In the genomic region with DNA sequence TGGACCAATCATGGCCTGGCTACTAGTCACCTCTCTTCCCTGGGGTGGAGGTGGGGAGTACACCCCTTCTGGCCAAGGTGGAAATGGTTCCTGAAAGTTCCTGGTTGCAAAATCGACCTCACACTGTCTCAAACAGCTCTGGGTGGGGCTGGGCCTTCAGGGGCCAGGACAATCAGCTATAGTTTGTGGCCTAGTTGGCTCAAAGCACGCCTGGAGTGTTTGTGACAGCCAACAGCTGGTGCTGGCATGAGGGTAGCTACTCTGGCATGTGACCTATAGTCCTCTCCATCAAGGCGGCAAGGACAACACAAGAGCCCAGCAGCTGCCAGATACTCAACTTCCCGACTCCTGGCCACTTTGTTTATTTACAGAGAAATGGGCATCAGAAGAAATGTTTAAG, we compare ENCODE assay signal across 16 mouse cellular contexts.
DNase-seq lines count a peak whose midpoint lies in the region; ATAC-seq and TF ChIP-seq lines count a peak whose summit lies in the region.
"Had no signal": no experiment of that assay in that cellular context is flagged by ENCODE, and none has a peak within 500 bp of the region (broad histone marks: within the 10 kb centered on the region; RNA-seq: fewer than 3 reads in every experiment).

No protein-coding gene starts in this region.

- H3K4me2 ChIP-seq in lung, embryonic 15.5 days = no peak overlapping the region
- H3K4me2 ChIP-seq: forebrain, embryonic 13.5 days; heart, embryonic 13.5 days; midbrain, embryonic 13.5 days had no signal

- peak; percentile 65; the same call in 1 of the 2 replicates for TF ChIP-seq EP300 in heart, adult 2 months (IDR thresholded peaks at IDR 0.05; ENCODE audit: insufficient read depth, low read depth, low read length)

- no peak overlapping the region for H3K4me3 ChIP-seq in heart, adult 2 months
- H3K4me3 ChIP-seq in lung, embryonic 15.5 days = no peak overlapping the region
- H3K4me3 ChIP-seq: forebrain, embryonic 13.5 days; heart, embryonic 13.5 days; hindbrain, embryonic 10.5 days; midbrain, embryonic 13.5 days had no signal

- no peak overlapping the region for H3K27ac ChIP-seq in heart, adult 2 months
- H3K27ac ChIP-seq in lung, embryonic 15.5 days = no peak overlapping the region
- H3K27ac ChIP-seq: forebrain, embryonic 13.5 days; heart, embryonic 13.5 days; hindbrain, embryonic 10.5 days; liver, embryonic 14.5 days; midbrain, embryonic 13.5 days had no signal

- ATAC-seq in granulocyte monocyte progenitor cell, adult 5-6 weeks (replicated peaks; ENCODE audit: poor library complexity, severe bottlenecking) = 0 out of 2 replicates have a peak, but pooled peaks have one; percentile 12
- 0 out of 2 replicates have a peak, but pooled peaks have one; percentile 29 for ATAC-seq in lung, embryonic 15.5 days (ENCODE audit: borderline replicate concordance, extremely low read depth, low FRiP score, low TSS enrichment)
- ATAC-seq: forebrain, embryonic 13.5 days; midbrain, embryonic 13.5 days had no signal

- intact Hi-C loops in heart, adult 2 months (cut with DNase I) = no loop called here
- intact Hi-C loops in heart, postnatal 36 days (cut with DNase I) = no loop called here
- intact Hi-C loops in left cerebral cortex, postnatal 14 days (cut with DNase I) = no loop called here

- peak in 1 of 2 experiments; percentile 48 for DNase-seq in heart, adult 2 months
- DNase-seq in heart, postnatal 36 days = no peak
- DNase-seq in lung, postnatal 4 days = peak; percentile 64 to 86
- no peak for DNase-seq in left cerebral cortex, postnatal 14 days (ENCODE audit: low spot score in 2 of 2)
- DNase-seq in urinary bladder, adult 18-20 months (ENCODE audit: low spot score in 2 of 2) = no peak
- DNase-seq: cerebellum, adult 8-10 months; kidney, adult 8-10 months; kidney, postnatal 36 days; thymus, postnatal 25 days had no signal

- no peaks in the 10 kb centered on the region for H3K36me3 ChIP-seq in heart, adult 2 months (ENCODE audit: control insufficient read depth, insufficient read depth, low read length)
- no peaks in the 10 kb centered on the region for H3K36me3 ChIP-seq in lung, embryonic 15.5 days
- H3K36me3 ChIP-seq: heart, embryonic 13.5 days; hindbrain, embryonic 10.5 days; midbrain, embryonic 13.5 days had no signal

- no peaks in the 10 kb centered on the region for H3K9me3 ChIP-seq in lung, embryonic 15.5 days
- H3K9me3 ChIP-seq: forebrain, embryonic 13.5 days; heart, embryonic 13.5 days; hindbrain, embryonic 10.5 days; midbrain, embryonic 13.5 days had no signal

- no peak overlapping the region for H3K9ac ChIP-seq in heart, adult 2 months (ENCODE audit: low read depth, low read length)
- no peak overlapping the region for H3K9ac ChIP-seq in lung, embryonic 15.5 days
- H3K9ac ChIP-seq: forebrain, embryonic 13.5 days; heart, embryonic 13.5 days; liver, embryonic 14.5 days; midbrain, embryonic 13.5 days had no signal

- TF ChIP-seq POLR2A in heart, adult 2 months (IDR thresholded peaks at IDR 0.05; ENCODE audit: insufficient read depth, low read depth, low read length) = no peak

- TF ChIP-seq CTCF in heart, adult 2 months (IDR thresholded peaks at IDR 0.05) = no peak

- H3K79me2 ChIP-seq in heart, adult 2 months (replicated peaks; ENCODE audit: control insufficient read depth, insufficient read depth, low read length) = no peaks in the 10 kb centered on the region

- WGBS in heart, adult 2 months = 34% methylated on average over 4 of the region's 4 CpGs
- 30% methylated on average over 4 of the region's 4 CpGs for WGBS in lung, embryonic 15.5 days

- no peaks in the 10 kb centered on the region for H3K27me3 ChIP-seq in heart, adult 2 months (ENCODE audit: control insufficient read depth, insufficient read depth, low read length)
- H3K27me3 ChIP-seq in lung, embryonic 15.5 days = peaks cover 25% of the 10 kb centered on the region

- H3K4me1 ChIP-seq in heart, adult 2 months (ENCODE audit: control insufficient read depth, insufficient read depth, low read length) = peaks cover 3% of the 10 kb centered on the region
- H3K4me1 ChIP-seq in lung, embryonic 15.5 days = peaks cover 42% of the 10 kb centered on the region

Comparison
In these comparisons a context has a peak if more than half of its experiments do, and no peak if none do; other contexts are left out.
1. DNase-seq: peak in lung, postnatal 4 days (2 of 2); none in heart, postnatal 36 days (0 of 2), left cerebral cortex, postnatal 14 days (0 of 2) and urinary bladder, adult 18-20 months (0 of 2).